Mouse (Mus musculus) cerebellum, adult 2 months (tissue): ENCODE results near the gene Morn2.

Source experiments
- CTCF ChIP-seq: fragments of 200-500 bp; IDR thresholded peaks from 2 replicates; pipeline ENCODE4 v1.5.1; 2011; ENCODE audit warnings: low read depth, mild to moderate bottlenecking, control low read depth, low read length, moderate library complexity, borderline replicate concordance; ENCODE audit not compliant: insufficient read depth
- POLR2A ChIP-seq: fragments of 200-500 bp; IDR thresholded peaks from 2 replicates; pipeline ENCODE4 v1.6.1; 2011; ENCODE audit warnings: low read length, control low read depth, borderline replicate concordance; ENCODE audit not compliant: insufficient read depth

GRCm38 (mm10) chr17:80326431-80326830, 36.4 kb downstream of the Morn2 start:
- TF ChIP-seq CTCF (no peak), POLR2A (no peak)
